Mouse (Mus musculus): ENCODE measurements around the gene Ctr9.

Gene Ctr9

GRCm38 (mm10) chr7:111028281-111029045 is at the start of gene Ctr9:
Gene Ctr9 (plus strand): TSS chr7:111028951.
- peak; percentile 95 to 99 for DNase-seq (ENCODE audit: inconsistent age in 2 of 2, low spot score in 1 of 2)

DNA sequence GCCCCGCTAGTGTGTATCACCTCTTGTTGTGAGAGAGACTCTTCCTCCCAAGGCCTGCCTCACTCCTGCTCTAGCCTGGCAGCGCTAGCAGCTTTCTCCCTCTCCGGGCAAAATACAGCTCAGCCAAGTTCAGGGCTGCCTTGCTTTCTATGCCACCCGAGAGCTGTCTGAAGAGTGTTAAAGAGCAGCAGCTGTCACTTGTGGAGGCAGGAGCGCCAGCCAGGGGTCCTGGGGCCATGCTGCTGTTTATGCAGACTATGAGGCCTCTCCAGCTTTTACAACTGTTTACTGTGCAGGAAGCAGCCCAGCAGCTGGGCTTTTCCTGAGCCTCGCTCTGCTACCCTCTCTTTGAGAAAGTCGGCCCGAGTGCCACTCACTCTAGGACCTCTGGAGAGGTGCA is 47.7 kb upstream of the Ctr9 start:
- DNase-seq (ENCODE audit: inconsistent age in 2 of 2, low spot score in 1 of 2) = no peak

GRCm38 (mm10) chr7:110982053-110982705 is 46.6 kb upstream of the Ctr9 start, which contains the start of gene Mrvi1:
Gene Mrvi1 (minus strand): TSS chr7:110982461.
- peak; percentile 51 to 79 for DNase-seq (ENCODE audit: inconsistent age in 2 of 2, low spot score in 1 of 2)

- peak; percentile 55 to 84 for DNase-seq (ENCODE audit: inconsistent age in 2 of 2, low spot score in 1 of 2)
Observed at GRCm38 (mm10) chr7:110982764-110983163, 46.0 kb upstream of the Ctr9 start.

- DNase-seq (ENCODE audit: inconsistent age in 2 of 2, low spot score in 1 of 2) = no peak
Observed at GRCm38 (mm10) chr7:110983621-110984020, 45.1 kb upstream of the Ctr9 start.

DNA sequence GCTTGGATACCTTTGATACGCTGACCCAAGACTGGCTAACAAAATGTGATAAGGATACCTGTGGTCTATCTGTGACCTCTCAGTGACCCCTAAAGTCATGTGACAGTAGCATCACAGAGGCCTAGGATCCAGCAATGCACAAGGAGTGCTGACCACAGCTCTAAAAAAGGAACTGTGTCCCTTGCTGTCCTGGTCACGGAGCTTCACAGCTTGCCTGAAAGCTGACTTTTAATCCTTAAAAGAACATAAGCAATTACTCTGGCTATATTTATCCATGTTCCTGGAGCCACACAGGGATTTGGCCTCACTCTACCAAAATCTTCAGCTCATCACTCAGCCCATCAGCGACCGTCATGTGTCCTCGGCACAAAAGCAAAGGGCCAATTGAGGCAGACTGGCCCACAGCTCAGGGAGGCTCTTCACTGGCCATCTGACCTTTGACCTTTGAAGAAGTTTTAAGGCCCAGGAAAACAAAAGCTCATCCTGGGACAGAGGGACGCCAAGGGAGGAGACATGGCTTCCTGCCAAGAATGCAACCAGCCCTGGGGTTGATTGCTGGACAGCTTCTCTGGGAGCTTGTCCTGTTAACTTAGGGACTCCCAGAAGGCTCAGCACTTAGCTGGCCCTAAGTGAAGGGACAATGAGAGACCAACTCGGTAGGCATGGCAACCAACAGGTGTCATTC is 43.0 kb upstream of the Ctr9 start:
- DNase-seq (ENCODE audit: inconsistent age in 2 of 2, low spot score in 1 of 2) = peak; percentile 31 to 72

- no peak for DNase-seq (ENCODE audit: inconsistent age in 2 of 2, low spot score in 1 of 2)
Observed at GRCm38 (mm10) chr7:110988081-110988480, 40.7 kb upstream of the Ctr9 start.

DNA sequence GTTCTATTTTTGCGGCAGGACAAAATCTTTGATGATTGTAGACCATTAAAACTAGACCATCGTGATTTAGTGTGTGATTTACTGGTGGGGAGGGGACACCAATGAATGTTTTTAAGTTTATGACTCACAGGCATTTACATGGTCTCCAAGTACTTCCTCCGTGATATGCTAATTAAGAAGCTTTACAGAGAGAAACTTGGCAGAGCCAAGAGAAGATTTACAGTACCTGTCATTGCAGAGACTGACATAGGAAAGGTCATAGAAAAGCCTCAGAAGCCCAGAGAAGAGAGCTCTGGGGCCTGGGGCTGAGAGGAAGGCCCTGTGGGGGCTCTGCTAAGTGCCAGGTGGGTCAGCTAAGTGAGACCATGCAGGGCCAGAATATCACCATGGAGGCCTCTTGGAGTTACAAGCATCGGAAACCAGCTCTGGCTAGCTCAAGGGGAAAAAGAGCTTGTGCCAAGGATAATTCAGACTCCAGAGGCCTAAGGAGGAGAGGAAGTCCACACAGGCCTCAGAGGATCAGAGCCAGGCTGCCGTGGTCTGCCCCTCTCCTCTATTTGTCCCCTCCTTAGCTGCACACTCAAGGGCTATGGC is 39.4 kb upstream of the Ctr9 start:
- peak in 1 of 2 experiments; percentile 73 for DNase-seq (ENCODE audit: inconsistent age in 2 of 2, low spot score in 1 of 2)

GRCm38 (mm10) chr7:110990356-110991220 is 38.2 kb upstream of the Ctr9 start:
- peak in 1 of 2 experiments; percentile 70 for DNase-seq (ENCODE audit: inconsistent age in 2 of 2, low spot score in 1 of 2)

GRCm38 (mm10) chr7:110991221-110991494 is 37.6 kb upstream of the Ctr9 start:
- no peak for DNase-seq (ENCODE audit: inconsistent age in 2 of 2, low spot score in 1 of 2)

DNA sequence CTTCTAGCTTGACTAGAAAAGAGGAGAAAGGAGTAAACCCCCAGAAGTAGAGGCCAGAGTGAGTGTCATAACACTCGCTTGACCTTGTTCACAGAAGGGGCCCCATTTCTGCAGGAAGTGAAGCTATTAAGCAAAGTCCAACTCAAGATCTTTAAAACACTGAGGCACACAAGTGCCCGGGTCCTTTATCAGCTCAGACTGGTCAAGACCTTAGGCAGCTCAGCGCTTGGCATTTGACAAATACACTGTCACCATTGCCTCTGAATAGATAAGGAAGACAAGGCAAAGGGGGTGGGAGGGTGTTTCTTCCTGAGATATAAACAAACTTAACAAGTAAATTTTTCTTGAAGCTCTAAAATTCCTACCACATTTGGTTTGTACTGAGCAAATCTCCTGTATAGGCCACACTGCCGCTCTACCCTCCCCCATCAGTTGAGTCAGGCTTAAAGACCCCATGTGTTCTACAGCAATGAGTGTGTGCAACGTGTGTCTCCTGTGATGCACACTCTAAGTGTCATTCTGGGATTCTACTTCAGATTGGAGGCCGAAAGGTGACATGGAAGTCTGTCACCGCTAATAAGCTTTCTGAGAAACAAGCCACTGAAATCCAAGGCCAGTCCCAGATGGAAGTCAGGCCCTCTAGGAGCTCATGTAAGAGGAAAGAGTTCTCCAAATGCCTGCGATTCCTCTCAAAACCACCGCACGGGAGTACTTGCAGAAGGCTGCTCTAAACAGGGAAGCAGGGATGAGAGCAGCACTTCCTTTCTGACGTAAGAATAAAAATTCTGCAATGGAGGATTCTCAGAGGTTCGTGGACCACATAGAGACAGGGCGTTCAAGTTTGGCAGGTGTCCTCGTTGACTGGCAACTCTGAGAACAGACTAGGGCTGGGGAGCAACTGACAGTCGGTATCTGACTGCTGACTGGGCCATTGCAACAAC is 29.6 kb upstream of the Ctr9 start:
- no peak for DNase-seq (ENCODE audit: inconsistent age in 2 of 2, low spot score in 1 of 2)

DNA sequence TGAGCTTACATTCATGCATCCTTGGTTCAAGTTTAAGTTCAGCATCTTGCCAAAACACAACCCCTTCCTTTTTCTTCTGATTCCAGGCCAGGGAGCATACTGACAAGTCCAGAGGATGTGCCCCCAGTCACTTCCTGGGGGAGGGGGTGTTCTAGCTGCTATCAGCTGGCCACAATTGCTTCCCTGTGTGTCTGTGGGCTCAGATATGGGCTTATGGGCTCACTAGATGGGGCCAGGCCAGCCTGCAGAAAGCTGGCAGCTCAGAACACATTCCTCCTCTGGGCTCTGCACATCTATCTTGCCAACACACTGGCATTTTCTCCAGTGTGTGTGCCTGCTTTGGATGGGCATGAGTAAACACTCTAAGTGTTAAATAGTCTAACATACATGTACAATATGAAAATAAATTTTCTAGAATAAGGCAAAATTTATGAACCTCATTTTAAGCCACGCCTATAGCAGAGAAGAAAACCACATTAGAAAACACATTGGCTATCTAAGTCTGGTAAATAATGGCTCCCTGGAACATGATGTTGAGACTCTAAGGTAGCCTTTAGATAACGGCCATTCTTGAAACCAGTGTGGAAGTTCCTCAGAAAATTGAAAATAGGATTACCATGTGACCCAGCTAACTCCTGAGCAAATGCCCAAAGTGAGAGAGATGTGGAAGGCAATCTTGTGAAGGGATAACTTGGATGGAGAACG is 24.5 kb upstream of the Ctr9 start:
- no peak for DNase-seq (ENCODE audit: inconsistent age in 2 of 2, low spot score in 1 of 2)

- no peak for DNase-seq (ENCODE audit: inconsistent age in 2 of 2, low spot score in 1 of 2)
Observed at GRCm38 (mm10) chr7:111014039-111014605, 14.6 kb upstream of the Ctr9 start.

- peak; percentile 83 to 94 for DNase-seq (ENCODE audit: inconsistent age in 2 of 2, low spot score in 1 of 2)
Observed at GRCm38 (mm10) chr7:111014893-111015292, 13.9 kb upstream of the Ctr9 start.

- no peak for DNase-seq (ENCODE audit: inconsistent age in 2 of 2, low spot score in 1 of 2)
Observed at GRCm38 (mm10) chr7:111015731-111016130, 13.0 kb upstream of the Ctr9 start.

- no peak for DNase-seq (ENCODE audit: inconsistent age in 2 of 2, low spot score in 1 of 2)
Observed at GRCm38 (mm10) chr7:111016921-111017320, 11.8 kb upstream of the Ctr9 start.

- no peak for DNase-seq (ENCODE audit: inconsistent age in 2 of 2, low spot score in 1 of 2)
Observed at GRCm38 (mm10) chr7:111020814-111021213, 7.9 kb upstream of the Ctr9 start.

DNA sequence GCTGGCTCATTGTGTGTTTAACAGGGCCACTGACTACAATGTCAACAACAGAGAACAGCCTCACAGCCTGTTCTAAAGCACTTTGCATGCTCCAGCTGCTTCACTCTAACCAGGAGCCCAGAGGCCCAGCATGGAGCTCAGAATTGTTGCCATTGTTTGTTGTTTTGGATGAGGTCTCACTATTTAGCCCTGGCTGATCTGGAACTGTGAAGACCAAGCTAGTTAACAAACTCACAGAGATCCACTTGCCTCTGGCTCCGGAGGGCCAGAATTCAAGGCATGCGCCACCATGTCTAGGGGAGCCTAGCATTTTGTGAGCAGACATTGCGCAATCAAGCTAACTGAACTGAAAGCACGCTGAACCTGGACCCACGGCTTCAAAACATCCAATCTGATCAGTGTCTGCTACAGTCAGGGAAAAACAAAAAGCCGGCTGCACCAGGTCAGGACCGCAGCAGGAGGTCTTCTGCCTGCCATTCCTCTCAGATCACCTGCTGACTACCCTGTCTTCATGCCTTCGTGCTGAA is 4.6 kb upstream of the Ctr9 start:
- DNase-seq (ENCODE audit: inconsistent age in 2 of 2, low spot score in 1 of 2) = peak in 1 of 2 experiments; percentile 57
